Mouse (Mus musculus) limb, embryonic 10.5 days (tissue): ENCODE measurements at regions not wholly inside any gene's neighbourhood (a gene's known extent, or its start where the extent isn't known, plus 50 kb on each side); places are given as distances from the start of the nearest gene placed in this dataset.
A peak's percentile ranks its signal among the peaks of the same experiment; 100 is the strongest.

Source experiments
- DNase-seq: peaks from one replicate; pipeline ENCODE4 v3.0.0-alpha.2; 2017; ENCODE audit warnings: low spot score
- H3K27ac ChIP-seq: fragments of 300-500 bp; sonication (generic); 2 replicates; pipeline ENCODE4 v1.5.1; 2016; ENCODE audit warnings: mild to moderate bottlenecking
- H3K27me3 ChIP-seq: fragments of 300-500 bp; sonication (generic); 2 replicates; pipeline ENCODE4 v1.6.1; 2016; ENCODE audit warnings: low read depth, mild to moderate bottlenecking; ENCODE audit not compliant: poor library complexity, severe bottlenecking
- H3K36me3 ChIP-seq: fragments of 300-500 bp; sonication (generic); 2 replicates; pipeline ENCODE4 v1.6.1; 2016; ENCODE audit warnings: mild to moderate bottlenecking, moderate library complexity
- H3K4me1 ChIP-seq: fragments of 300-500 bp; sonication (generic); 2 replicates; pipeline ENCODE4 v1.6.1; 2016
- H3K4me3 ChIP-seq: fragments of 300-500 bp; sonication (generic); 2 replicates; pipeline ENCODE4 v1.5.1; 2016; ENCODE audit warnings: mild to moderate bottlenecking, moderate library complexity
- H3K9me3 ChIP-seq: fragments of 300-500 bp; sonication (generic); replicated peaks from 2 replicates; pipeline ENCODE4 v1.6.1; 2016; ENCODE audit warnings: mild to moderate bottlenecking
- WGBS: fragments of 180-500 bp; shearing (Covaris S2); methylation state at CpG from one replicate; pipeline ENCODE4 v1.1.7; 2016; 5-methylcytosine and 5-hydroxymethylcytosine counted together

DNA sequence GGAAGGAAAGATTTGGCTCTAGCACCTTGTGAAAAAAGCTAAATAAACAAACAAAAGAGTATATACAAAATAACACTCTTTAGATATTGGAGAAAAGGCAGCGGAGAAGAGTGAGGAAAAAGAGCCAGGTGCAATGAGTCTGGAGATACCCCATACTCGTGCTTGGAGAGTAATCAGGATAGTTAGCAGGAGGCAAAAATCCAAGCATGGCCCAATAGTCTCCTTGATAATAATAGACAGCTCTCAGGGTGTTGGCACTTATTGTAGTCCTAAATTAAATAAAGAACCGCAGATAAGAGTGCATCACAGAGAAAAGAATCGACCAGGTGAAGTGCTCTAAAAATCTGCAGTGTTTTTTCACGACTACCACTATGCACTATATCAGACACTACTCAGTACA, 1400.4 kb upstream of the Gm7489 start:
- no peak overlapping the region for H3K27ac ChIP-seq
- H3K4me1 ChIP-seq: peaks cover 5% of the 10 kb centered on the region
- H3K4me3 ChIP-seq: no peak overlapping the region
- no peaks in the 10 kb centered on the region for H3K36me3 ChIP-seq
- H3K9me3 ChIP-seq: no peaks in the 10 kb centered on the region
- H3K27me3 ChIP-seq: no peaks in the 10 kb centered on the region
- DNase-seq: no peak
- WGBS: 90% methylated on average over 5 of the region's 5 CpGs

DNA sequence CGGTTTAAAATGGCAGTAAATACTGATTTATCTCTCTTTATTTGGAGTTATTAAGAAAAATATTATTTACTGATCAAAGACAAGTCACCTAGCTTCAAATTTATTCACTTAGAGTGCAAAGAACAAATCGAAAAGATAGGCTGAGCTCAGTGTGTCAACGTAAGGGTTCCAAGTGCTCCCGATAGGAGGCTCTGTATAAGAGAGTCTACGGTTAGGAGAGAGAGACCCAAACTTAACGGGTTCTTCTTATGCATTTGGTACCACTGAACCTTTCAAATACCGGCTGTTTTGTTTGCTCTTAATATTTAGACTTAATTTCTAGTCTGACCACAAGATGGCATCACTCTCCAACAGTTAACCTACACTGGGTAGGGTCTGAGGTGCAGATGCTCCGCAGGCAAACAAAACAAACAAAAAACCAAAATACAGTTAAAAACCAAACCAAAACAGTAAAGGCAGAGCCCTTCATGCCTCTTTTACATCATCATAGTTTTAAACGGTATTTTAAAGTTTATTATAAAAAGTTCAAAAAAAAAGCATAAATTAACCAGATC, 1379.4 kb upstream of the Gm7489 start:
- no peaks in the 10 kb centered on the region for H3K36me3 ChIP-seq
- H3K27me3 ChIP-seq: no peaks in the 10 kb centered on the region
- no peak for DNase-seq
- H3K4me3 ChIP-seq: no peak overlapping the region
- no peaks in the 10 kb centered on the region for H3K9me3 ChIP-seq
- H3K4me1 ChIP-seq: no peaks in the 10 kb centered on the region
- 43% methylated on average over 9 of the region's 9 CpGs for WGBS
- no peak overlapping the region for H3K27ac ChIP-seq

DNA sequence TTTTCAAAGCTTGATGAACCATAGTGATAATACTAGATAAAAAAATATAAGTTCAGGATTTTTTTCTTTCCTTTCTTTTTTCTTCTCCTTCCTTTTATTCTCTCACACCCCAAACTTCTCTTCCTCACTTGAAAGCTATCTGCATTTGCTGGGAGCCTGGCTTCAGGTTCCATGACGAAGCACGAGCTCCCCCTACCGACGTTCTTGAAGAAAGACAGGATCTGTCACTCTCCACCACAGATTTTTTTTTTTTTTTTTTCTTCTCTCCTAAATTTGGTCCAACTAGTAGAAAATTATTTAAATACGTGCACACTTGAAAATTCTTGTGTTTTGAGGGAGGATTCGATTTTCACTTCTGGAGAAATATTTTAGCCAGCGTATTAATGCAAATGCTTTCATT, 1377.8 kb upstream of the Gm7489 start:
- Histone ChIP-seq H3K27ac (no peak overlapping the region), H3K9me3 (no peaks in the 10 kb centered on the region), H3K36me3 (no peaks in the 10 kb centered on the region), H3K4me1 (no peaks in the 10 kb centered on the region), H3K4me3 (no peak overlapping the region), H3K27me3 (no peaks in the 10 kb centered on the region)
- 2% methylated on average over 7 of the region's 7 CpGs for WGBS
- peak; percentile 68 for DNase-seq

DNA sequence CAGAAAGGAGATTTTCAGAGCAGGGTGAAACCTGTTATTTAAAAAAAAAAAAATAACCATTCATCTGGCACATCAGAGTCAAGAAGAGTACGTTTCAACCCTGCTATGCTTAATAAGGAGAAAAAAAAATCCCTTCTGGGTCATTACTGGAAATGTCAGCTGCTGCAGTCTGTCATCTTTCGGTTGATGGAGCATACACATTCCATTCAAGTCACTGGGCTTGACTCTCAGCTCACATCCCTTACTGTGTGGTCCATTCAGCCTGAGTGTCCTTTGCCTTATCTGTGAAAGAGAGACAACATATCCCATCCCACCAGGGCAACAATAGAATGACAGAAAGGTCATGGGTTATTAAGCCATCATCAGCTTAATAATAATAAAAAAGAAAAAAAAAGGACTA, 1376.1 kb upstream of the Gm7489 start:
- no peak for DNase-seq
- 90% methylated on average over 2 of the region's 2 CpGs for WGBS
- H3K4me1 ChIP-seq: no peaks in the 10 kb centered on the region
- no peaks in the 10 kb centered on the region for H3K27me3 ChIP-seq
- H3K27ac ChIP-seq: no peak overlapping the region
- no peaks in the 10 kb centered on the region for H3K36me3 ChIP-seq
- no peaks in the 10 kb centered on the region for H3K9me3 ChIP-seq
- H3K4me3 ChIP-seq: no peak overlapping the region

DNA sequence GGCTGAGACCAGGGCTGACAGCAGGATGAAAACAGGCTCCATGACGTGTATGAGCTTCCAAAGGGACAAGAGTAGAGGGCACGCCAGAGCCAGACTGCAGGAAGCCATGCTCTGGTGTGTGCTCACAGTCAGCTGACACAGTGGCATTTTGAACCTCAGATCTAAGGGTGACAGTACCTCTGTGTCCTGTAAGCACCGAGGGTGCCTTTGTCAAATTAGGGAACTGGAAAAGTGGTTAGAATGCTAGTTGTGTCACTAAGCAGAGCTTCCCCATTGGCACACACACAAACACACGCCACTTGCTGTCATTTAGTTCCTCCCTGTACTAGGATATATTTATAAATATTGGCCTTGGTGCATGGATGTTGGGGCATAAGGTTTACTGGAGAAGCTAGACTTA, 1374.6 kb upstream of the Gm7489 start:
- H3K36me3 ChIP-seq: no peaks in the 10 kb centered on the region

DNA sequence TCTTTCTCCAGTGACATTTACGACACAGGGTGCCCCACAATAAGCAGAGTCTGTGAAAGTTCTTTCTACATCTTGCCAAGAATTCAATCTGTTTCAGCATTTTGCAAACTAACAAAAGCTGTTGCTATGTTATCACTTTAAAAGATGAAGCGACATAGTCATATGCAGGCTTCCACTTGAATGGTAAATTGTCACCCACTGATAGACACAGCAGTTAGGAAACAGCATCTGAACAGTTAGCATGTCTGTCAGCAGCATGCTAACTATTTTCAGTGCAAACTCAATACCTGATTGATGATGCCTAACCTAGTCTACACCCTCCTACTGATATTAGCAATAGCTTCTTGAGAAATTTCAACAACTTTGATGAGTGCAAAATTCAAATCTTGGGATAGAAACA, 1348.1 kb upstream of the Gm7489 start:
- Histone ChIP-seq H3K4me3 (no peak overlapping the region), H3K27me3 (no peaks in the 10 kb centered on the region), H3K4me1 (no peaks in the 10 kb centered on the region), H3K36me3 (no peaks in the 10 kb centered on the region), H3K27ac (no peak overlapping the region), H3K9me3 (no peaks in the 10 kb centered on the region)
- WGBS: 88% methylated on average over 2 of the region's 2 CpGs
- no peak for DNase-seq

More for the DNA sequence above, 1374.6 kb upstream of the Gm7489 start:
- no peak for DNase-seq
- H3K27me3 ChIP-seq: no peaks in the 10 kb centered on the region
- no peak overlapping the region for H3K27ac ChIP-seq
- H3K9me3 ChIP-seq: no peaks in the 10 kb centered on the region
- H3K4me3 ChIP-seq: no peak overlapping the region
- WGBS: 63% methylated on average over 4 of the region's 4 CpGs
- H3K4me1 ChIP-seq: no peaks in the 10 kb centered on the region

DNA sequence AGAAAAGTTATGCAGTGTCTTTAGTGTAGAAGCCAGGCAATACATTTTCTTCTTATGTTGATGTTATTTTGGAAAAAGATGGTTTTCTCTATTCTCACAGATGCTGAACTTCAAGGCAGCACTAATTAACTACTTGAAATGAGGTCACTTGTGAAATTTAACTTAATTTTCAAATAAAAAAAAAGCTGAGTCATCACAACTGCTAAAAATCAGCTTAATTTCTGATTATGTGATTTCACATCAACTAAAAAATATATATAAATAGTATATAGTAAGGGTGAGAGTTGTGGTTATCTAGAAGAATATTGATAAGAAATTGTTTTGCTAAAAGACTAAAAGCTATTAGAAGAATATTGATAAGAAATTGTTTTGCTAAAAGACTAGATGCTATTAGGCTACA, 1326.0 kb upstream of the Gm7489 start:
- H3K4me3 ChIP-seq: no peak overlapping the region
- no peaks in the 10 kb centered on the region for H3K4me1 ChIP-seq
- H3K27ac ChIP-seq: no peak overlapping the region
- no peaks in the 10 kb centered on the region for H3K9me3 ChIP-seq
- no peaks in the 10 kb centered on the region for H3K36me3 ChIP-seq
- H3K27me3 ChIP-seq: no peaks in the 10 kb centered on the region
- DNase-seq: no peak

DNA sequence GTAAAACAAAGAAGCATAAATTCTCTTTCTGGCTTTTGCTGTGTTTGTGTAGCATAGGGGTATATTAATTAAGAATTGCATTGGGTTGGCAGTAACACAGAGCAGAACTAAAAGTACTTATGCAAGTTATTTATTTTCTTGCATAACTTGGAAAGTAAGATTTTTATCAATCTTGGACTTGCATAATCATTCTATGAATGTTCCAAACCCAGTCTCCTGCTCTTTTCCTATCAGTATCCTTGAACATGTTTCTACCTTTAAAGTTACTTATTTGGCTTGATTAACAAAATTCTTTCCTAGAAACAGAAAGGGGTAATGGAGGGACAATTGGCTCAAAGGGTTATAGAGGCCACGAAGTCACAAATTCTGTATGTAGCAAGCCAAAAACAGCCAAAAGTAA, 1320.6 kb upstream of the Gm7489 start:
- 90% methylated on average over 1 of the region's 1 CpGs for WGBS
- no peak overlapping the region for H3K4me3 ChIP-seq
- no peak for DNase-seq
- H3K27ac ChIP-seq: no peak overlapping the region
- H3K9me3 ChIP-seq: no peaks in the 10 kb centered on the region
- no peaks in the 10 kb centered on the region for H3K27me3 ChIP-seq
- H3K36me3 ChIP-seq: no peaks in the 10 kb centered on the region
- H3K4me1 ChIP-seq: peaks cover 4% of the 10 kb centered on the region; the same call in 1 of the 2 replicates

DNA sequence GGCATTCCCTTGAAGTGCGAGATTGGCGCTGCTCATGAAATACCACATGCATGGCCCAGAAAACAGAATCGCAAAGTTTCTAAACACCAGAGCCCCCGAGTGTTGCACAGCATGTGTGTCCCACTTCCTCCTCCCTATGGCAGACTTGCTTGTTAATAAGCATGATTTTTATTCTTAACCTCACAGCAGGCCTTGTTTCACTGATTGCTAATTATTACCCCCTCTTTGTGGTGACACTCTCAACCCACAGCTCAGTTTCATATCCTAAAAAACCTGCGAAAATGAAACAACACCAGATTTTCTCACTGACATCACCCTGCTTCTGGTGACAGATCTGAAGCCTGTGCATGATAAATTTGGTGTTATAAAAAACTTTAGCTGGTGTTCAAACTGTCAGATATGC, 1319.3 kb upstream of the Gm7489 start:
- no peak for DNase-seq
- H3K4me3 ChIP-seq: no peak overlapping the region

DNA sequence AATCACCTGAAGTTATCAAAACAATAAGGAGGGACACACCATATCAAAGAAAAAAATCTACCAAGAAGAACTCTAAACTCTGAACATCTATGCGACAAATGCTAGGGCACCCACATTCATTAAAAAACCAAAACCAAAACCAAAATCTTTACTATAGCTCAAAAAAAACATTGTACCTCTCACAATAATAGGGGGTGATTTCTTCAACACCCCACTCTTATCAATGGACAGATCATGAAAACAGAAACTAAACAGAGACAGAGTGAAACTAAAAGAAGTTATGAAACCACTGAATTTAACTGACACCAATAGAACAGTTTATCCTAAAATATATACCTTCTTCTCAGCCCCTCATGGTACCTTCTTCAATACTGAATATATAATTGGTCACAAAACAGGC, 1314.5 kb upstream of the Gm7489 start:
- 97% methylated on average over 1 of the region's 1 CpGs for WGBS
- no peak overlapping the region for H3K27ac ChIP-seq
- no peaks in the 10 kb centered on the region for H3K36me3 ChIP-seq
- no peaks in the 10 kb centered on the region for H3K27me3 ChIP-seq
- H3K4me3 ChIP-seq: no peak overlapping the region
- peaks cover 3% of the 10 kb centered on the region; the same call in 1 of the 2 replicates for H3K4me1 ChIP-seq
- DNase-seq: no peak
- no peaks in the 10 kb centered on the region for H3K9me3 ChIP-seq

More for the DNA sequence above, 1319.3 kb upstream of the Gm7489 start:
- no peak overlapping the region for H3K27ac ChIP-seq
- H3K9me3 ChIP-seq: no peaks in the 10 kb centered on the region
- H3K4me1 ChIP-seq: peaks cover 4% of the 10 kb centered on the region; the same call in 1 of the 2 replicates
- H3K27me3 ChIP-seq: no peaks in the 10 kb centered on the region
- H3K36me3 ChIP-seq: no peaks in the 10 kb centered on the region
- 77% methylated on average over 5 of the region's 5 CpGs for WGBS

DNA sequence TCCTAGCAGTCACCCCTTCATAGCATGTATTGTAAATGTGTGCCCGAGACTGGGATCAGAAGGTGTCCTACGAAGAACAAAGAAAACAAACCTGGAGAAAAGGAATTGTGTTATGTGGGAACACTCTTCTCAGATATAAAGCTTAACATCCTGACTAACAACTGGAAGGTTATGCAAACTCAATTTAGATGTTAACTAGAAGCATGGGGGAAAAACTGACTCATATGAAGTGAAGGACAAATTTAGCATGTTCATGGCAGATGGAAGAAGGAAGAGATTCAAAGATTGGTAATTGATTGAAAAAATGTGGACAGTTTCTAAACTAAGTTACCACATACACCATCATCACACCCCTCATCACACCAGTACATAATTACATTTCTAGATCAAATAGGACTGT, 1307.1 kb upstream of the Gm7489 start:
- 89% methylated on average over 2 of the region's 2 CpGs for WGBS
- Histone ChIP-seq H3K4me3 (no peak overlapping the region), H3K9me3 (no peaks in the 10 kb centered on the region), H3K36me3 (no peaks in the 10 kb centered on the region), H3K27me3 (no peaks in the 10 kb centered on the region), H3K27ac (no peak overlapping the region), H3K4me1 (no peaks in the 10 kb centered on the region)
- DNase-seq: no peak

DNA sequence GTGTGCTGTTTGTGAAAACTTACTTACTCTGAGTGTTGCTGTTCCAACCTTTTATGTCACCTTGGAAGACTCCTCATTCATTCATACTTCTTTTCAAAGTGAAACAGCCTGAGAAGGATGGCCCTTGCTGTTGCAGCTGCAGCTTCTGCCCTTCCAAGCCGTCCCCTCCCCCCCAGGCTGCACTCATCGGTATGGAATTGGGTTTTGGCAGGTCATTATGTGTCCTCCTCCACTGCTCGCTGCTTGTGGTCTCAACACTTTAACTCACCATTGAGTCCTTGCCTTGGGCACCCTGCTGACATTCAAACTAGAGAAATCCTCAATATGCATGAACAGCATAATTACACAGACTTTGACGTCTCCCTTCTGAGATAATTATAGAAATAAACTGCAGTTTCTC, 1295.3 kb upstream of the Gm7489 start:
- DNase-seq: no peak
- 40% methylated on average over 4 of the region's 4 CpGs for WGBS
- H3K27me3 ChIP-seq: no peaks in the 10 kb centered on the region
- H3K4me1 ChIP-seq: no peaks in the 10 kb centered on the region
- no peak overlapping the region for H3K4me3 ChIP-seq
- H3K27ac ChIP-seq: no peak overlapping the region
- no peaks in the 10 kb centered on the region for H3K36me3 ChIP-seq
- no peaks in the 10 kb centered on the region for H3K9me3 ChIP-seq

DNA sequence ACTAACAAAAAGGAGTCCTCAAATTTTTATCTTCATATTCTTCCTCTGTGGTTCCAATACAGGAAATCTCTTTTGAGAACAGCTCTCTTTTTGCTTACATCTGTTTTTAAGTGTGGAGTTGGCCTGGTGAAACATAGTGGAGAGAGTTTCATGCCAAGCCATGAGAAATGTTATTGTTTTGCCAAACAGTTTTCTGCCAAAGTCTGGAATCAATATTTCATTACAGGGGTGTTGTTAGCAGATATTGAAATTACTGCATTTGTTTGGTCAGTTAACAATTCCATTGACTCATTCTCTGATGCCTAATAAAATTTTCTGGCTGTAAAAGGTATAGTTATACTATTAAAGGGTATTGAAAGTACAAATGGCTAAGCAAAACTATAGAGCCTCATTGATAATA, 1285.2 kb upstream of the Gm7489 start:
- Histone ChIP-seq H3K27me3 (no peaks in the 10 kb centered on the region), H3K9me3 (no peaks in the 10 kb centered on the region), H3K4me1 (no peaks in the 10 kb centered on the region), H3K4me3 (no peak overlapping the region), H3K27ac (no peak overlapping the region), H3K36me3 (no peaks in the 10 kb centered on the region)
- no peak for DNase-seq

DNA sequence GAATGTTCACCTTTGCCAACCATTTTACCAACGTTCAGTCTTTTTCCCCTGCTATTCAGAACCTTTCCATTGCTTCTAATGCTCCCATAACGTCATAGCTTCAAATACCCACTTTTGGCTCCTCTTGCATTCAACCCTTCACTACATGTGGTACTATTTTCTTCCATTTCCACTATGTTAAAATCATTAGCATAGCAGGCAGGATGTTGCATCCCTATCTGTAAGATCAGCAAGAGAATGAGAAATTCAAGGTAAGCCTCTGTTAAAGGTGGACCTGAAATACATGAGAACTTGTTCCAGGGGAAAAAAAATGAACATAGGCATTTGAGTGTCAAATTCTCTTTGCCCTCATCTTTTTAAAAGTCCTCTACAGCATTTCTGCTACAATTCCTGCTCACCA, 1284.7 kb upstream of the Gm7489 start:
- no peaks in the 10 kb centered on the region for H3K4me1 ChIP-seq
- H3K27me3 ChIP-seq: no peaks in the 10 kb centered on the region
- H3K36me3 ChIP-seq: no peaks in the 10 kb centered on the region
- H3K4me3 ChIP-seq: no peak overlapping the region
- H3K9me3 ChIP-seq: no peaks in the 10 kb centered on the region
- no peak overlapping the region for H3K27ac ChIP-seq
- no peak for DNase-seq
- WGBS: 71% methylated on average over 2 of the region's 2 CpGs
